Mouse (Mus musculus) granulocyte monocyte progenitor cell, adult 5-6 weeks (primary cell): ENCODE data around the gene Ly6g6d. TPM values are rescaled to one million over a fixed set of nuclear protein-coding genes. Genes with fewer than 3 reads are reported as not detected.

Source experiments
- ATAC-seq: replicated peaks from 2 replicates; pipeline ENCODE4 v1.8.0; 2016; ENCODE audit warnings: mild to moderate bottlenecking, moderate TSS enrichment, inconsistent platforms; ENCODE audit not compliant: poor library complexity, severe bottlenecking
- total RNA-seq, 2 experiments: library from RNA; stranded (forward) in 1 of 2; stranded (reverse) in 1 of 2; fragments of 200-712, 200-1000 nt in 1 of 2; fragments of >200 nt in 1 of 2; fragmentation: Nextera tagmentation in 1 of 2; gene quantifications; 2 replicates each; pipeline ENCODE4 v1.2.3; 2014 to 2017

The Ly6g6d gene
- total RNA-seq, 2 experiments from 2014 or later, result not detected

DNA sequence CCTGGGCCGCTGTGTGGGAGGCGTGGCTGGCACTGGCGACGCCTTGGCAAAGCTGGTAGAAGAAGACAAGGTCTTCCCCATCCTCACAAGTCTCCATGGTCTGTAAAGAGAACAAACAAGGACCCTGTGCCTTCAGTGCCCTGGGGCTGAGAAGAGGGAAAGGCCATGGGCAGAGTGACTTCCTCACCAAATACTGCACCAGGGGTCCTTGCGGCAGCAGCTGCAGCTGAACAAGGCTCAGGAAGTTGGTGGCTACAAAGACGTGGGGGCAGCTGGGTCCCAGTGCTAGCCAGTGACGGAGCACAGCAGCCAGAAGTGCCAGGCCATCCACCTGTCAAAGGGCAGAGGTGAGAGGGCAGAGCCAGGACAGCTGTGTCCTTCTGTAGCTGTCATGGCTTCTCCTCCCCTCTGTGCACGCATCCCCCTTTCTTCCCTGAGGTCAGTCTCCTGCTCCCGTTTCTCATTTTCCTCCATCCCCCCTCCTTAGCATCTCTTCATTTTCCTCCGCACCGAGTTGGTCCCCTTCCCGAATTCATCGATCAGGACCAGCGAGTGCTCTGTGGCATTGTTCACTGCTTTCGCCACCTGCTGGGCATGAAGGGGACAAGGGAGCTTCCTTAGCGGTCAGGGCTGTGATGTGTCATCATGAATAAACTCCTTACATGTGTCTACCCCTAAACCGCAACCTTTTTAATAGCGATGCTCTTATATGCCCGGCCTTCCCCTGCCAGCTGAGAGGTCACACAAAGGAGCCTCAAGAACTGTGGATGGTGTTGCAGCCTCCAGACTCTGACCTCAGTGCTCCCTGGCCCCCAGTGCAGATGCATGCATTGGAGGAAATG is 48.0 kb downstream of the Ly6g6d start:
- ATAC-seq, result peak; percentile 77

DNA sequence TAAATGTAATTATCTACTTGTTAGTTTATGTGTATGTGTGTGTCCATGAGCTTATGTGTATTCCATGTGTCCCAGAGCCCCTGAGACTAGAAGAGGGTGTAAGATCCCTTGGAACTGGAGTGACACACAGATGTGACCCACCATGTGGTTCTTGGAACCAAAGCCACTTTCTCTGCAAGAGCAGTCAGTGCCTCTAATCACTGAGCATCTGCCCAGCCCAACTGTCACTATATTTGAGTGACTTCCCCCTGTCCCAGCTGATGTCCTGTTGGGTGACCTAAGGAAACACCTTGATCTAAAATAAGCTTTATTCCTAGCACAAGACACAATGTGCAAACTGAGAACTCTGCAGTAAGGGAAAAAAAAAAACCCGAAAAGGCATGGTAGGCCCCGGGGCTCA is 49.5 kb downstream of the Ly6g6d start:
- ATAC-seq, result no peak

DNA sequence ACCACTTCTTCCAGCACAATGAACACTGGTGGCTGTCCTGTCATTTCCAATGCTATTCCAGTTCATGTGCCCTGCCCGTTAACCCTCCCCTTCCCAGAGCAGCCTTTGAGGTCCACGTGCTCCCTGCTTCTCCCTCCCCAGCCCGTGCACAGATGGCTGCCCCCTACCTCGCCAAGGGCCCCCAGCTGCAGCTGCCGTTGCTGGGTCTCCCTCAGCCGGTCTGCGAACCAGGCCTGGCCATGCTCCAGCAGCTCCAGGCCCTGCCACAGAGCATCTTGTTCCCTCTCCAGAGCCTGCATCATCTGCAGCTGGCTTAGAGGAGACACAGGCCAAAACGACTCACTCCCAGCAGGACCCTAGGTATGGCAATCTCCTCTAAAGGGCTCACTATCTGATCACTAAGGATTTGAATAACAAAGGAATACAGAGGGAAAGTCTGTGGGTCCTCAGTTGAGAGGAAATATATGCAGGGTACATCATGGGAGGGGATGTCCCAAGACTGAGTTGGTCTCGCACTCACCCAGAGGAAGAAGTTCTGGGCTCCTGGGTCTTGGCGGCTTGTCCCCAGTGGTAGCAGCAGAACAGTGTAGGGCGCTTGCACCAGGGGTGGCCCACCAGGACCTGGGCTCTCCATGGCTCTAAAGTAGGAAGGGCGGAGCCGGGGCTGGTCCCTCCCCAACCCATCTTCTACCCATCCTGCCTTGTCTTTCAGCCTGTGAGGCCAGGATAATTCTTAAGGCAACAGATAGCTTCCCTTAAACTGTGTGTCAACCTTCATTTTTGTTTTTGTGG is 50.4 kb downstream of the Ly6g6d start, which contains the start of gene Sapcd1:
Sapcd1 (minus strand) TSS at position 740 of the 792 bp plus-strand sequence.
- no peak for ATAC-seq

DNA sequence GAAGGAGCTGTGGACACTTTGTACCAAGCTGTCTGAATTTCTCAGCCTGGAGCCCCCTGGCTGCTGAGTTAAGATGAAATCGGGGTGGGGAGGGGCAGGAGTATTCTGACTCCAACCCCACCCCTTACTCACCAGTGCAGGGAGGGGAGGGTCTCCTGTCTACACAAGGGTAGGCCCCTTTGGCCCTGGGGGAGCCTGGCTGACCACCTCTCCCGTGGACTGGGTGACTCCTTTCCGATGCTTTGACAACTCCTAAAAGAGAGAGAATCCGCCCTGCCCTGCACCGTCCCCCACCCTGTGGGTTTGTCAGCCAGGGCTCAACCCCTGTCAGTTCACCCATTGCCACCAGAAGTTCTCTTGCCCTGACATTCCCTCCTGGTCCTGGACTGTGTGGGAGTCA is 51.7 kb downstream of the Ly6g6d start:
- no peak for ATAC-seq

- ATAC-seq, result peak; percentile 13
Observed at GRCm38 (mm10) chr17:35024691-35025488, 53.0 kb downstream of the Ly6g6d start.

- ATAC-seq, result no peak
Observed at GRCm38 (mm10) chr17:35024261-35024660, 53.6 kb downstream of the Ly6g6d start.

- peak; percentile 76 for ATAC-seq
Observed at GRCm38 (mm10) chr17:35023756-35024155, 54.1 kb downstream of the Ly6g6d start.

DNA sequence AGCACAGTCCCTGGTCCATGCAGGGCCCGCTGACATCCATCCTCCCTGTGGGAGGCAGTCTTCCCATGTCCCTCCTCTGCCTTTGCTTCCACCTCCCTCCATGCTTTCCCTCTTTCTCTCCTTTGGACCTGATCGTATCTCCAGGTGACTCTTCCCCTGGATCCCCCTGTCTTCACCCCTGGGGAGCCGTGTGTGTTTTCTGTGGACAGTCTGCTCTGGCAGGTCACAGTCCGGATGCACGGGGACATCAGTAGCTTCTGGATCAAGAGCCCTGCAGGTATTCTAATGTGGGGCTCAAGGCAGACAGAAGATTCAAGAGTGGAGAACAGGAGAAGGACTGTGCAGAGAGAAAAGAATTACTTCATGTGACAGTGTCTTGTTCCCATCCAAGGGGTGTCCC is 54.6 kb downstream of the Ly6g6d start:
- no peak for ATAC-seq

GRCm38 (mm10) chr17:35022541-35023060 is 55.3 kb downstream of the Ly6g6d start:
- no peak for ATAC-seq

DNA sequence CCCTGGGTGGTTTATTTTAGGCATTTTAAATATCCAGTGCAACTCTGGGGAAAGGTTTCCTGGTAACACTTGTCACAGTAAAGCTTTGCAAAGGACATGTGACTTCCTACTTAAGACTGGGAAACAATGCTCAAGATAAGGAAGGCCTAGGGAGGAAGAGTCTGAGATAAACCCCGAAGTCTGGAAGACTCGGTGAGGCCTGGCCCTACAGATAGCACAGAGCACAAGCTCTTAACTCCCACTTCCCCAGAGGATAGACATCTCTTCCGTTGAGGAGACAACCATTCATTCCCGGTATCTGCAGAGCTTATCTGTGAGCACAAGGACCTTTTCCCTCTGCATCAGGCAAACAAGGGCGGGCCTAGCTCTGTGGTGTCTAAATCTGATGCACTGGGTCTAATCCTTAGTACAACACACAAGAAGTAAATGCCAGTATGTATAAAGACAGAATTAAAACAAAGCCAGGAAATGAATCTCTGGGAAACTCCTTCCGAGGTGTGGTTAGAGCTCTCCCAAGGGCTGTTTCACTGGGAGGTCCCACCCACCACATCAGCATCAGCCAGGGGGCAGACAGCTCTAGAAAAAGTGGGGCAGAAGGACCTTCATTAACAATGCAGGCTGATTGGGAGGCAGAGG is 55.9 kb downstream of the Ly6g6d start:
- no peak for ATAC-seq

Other genes with a start within 250 kb of the Ly6g6d start
Only the 30 nearest of the 46 such genes appear.
- 11.4 and 13.9 TPM in 2 replicates for gene Hspa1b, start 118.8 kb downstream of the Ly6g6d start, total RNA-seq (2014; fragmentation: Nextera tagmentation)
- 67.7 and 68.3 TPM in 2 replicates for gene Hspa1b, start 118.8 kb downstream of the Ly6g6d start, total RNA-seq (2017)
- gene Gm20481, start 108.2 kb downstream of the Ly6g6d start, total RNA-seq (2014; fragmentation: Nextera tagmentation), result not detected in 2 replicates
- gene Gm20481, start 108.2 kb downstream of the Ly6g6d start, total RNA-seq (2017), result 0.34 and 1.4 TPM in 2 replicates
- 5.5 and 6.2 TPM in 2 replicates for gene Hspa1a, start 105.9 kb downstream of the Ly6g6d start, total RNA-seq (2014; fragmentation: Nextera tagmentation)
- 45.2 and 49.0 TPM in 2 replicates for gene Hspa1a, start 105.9 kb downstream of the Ly6g6d start, total RNA-seq (2017)
- gene Hspa1l, start 105.4 kb downstream of the Ly6g6d start, total RNA-seq (2014; fragmentation: Nextera tagmentation), result not detected in 2 replicates
- 0.09 TPM in 1 of 2 replicates, not detected in the other for gene Hspa1l, start 105.4 kb downstream of the Ly6g6d start, total RNA-seq (2017)
- gene Lsm2, start 96.2 kb downstream of the Ly6g6d start, total RNA-seq (2014; fragmentation: Nextera tagmentation), result 129 and 305 TPM in 2 replicates
- gene Lsm2, start 96.2 kb downstream of the Ly6g6d start, total RNA-seq (2017), result 42.0 and 71.6 TPM in 2 replicates
- gene Vars, start 77.1 kb downstream of the Ly6g6d start, total RNA-seq (2014; fragmentation: Nextera tagmentation), result 75.6 and 150 TPM in 2 replicates
- 174 and 181 TPM in 2 replicates for gene Vars, start 77.1 kb downstream of the Ly6g6d start, total RNA-seq (2017)
- gene Vwa7, start 61.5 kb downstream of the Ly6g6d start, total RNA-seq (2014; fragmentation: Nextera tagmentation), result 0.11 and 0.19 TPM in 2 replicates
- gene Vwa7, start 61.5 kb downstream of the Ly6g6d start, total RNA-seq (2017), result not detected in 2 replicates
- 2.5 TPM in 1 of 2 replicates, not detected in the other for gene Sapcd1, start 50.0 kb downstream of the Ly6g6d start, total RNA-seq (2014; fragmentation: Nextera tagmentation)
- gene Sapcd1, start 50.0 kb downstream of the Ly6g6d start, total RNA-seq (2017), result 0.90 TPM in 1 of 2 replicates, not detected in the other
- gene Msh5, start 31.3 kb downstream of the Ly6g6d start, total RNA-seq (2014; fragmentation: Nextera tagmentation), result 0.19 and 6.8 TPM in 2 replicates
- gene Msh5, start 31.3 kb downstream of the Ly6g6d start, total RNA-seq (2017), result 0.62 and 3.6 TPM in 2 replicates
- 231 and 245 TPM in 2 replicates for gene Clic1, start 28.1 kb downstream of the Ly6g6d start, total RNA-seq (2014; fragmentation: Nextera tagmentation)
- gene Clic1, start 28.1 kb downstream of the Ly6g6d start, total RNA-seq (2017), result 268 and 347 TPM in 2 replicates
- gene Ddah2, start 19.0 kb downstream of the Ly6g6d start, total RNA-seq (2014; fragmentation: Nextera tagmentation), result 3.4 TPM in 1 of 2 replicates, not detected in the other
- gene Ddah2, start 19.0 kb downstream of the Ly6g6d start, total RNA-seq (2017), result 0.57 and 3.7 TPM in 2 replicates
- gene Ly6g6c, start 12.7 kb downstream of the Ly6g6d start, total RNA-seq (2014; fragmentation: Nextera tagmentation), result not detected in 2 replicates
- not detected in 2 replicates for gene Ly6g6c, start 12.7 kb downstream of the Ly6g6d start, total RNA-seq (2017)
- gene Mpig6b, start 11.9 kb downstream of the Ly6g6d start, total RNA-seq (2014; fragmentation: Nextera tagmentation), result not detected in 2 replicates
- gene Mpig6b, start 11.9 kb downstream of the Ly6g6d start, total RNA-seq (2017), result not detected in 2 replicates
- gene Ly6g6e, start 1.2 kb downstream of the Ly6g6d start, total RNA-seq (2014; fragmentation: Nextera tagmentation), result not detected in 2 replicates
- not detected in 2 replicates for gene Ly6g6e, start 1.2 kb downstream of the Ly6g6d start, total RNA-seq (2017)
- not detected in 2 replicates for gene Ly6g6f, start 7.5 kb upstream of the Ly6g6d start, total RNA-seq (2014; fragmentation: Nextera tagmentation)
- not detected in 2 replicates for gene Ly6g6f, start 7.5 kb upstream of the Ly6g6d start, total RNA-seq (2017)
- 26.7 and 33.3 TPM in 2 replicates for gene Abhd16a, start 11.2 kb upstream of the Ly6g6d start, total RNA-seq (2014; fragmentation: Nextera tagmentation)
- 27.7 and 35.0 TPM in 2 replicates for gene Abhd16a, start 11.2 kb upstream of the Ly6g6d start, total RNA-seq (2017)
- not detected in 2 replicates for gene Ly6g5c, start 30.2 kb upstream of the Ly6g6d start, total RNA-seq (2014; fragmentation: Nextera tagmentation)
- gene Ly6g5c, start 30.2 kb upstream of the Ly6g6d start, total RNA-seq (2017), result not detected in 2 replicates
- gene Ly6g5b, start 37.4 kb upstream of the Ly6g6d start, total RNA-seq (2014; fragmentation: Nextera tagmentation), result 1.6 TPM in 1 of 2 replicates, not detected in the other
- 0.56 TPM in 1 of 2 replicates, not detected in the other for gene Ly6g5b, start 37.4 kb upstream of the Ly6g6d start, total RNA-seq (2017)
- gene Gpank1, start 43.4 kb upstream of the Ly6g6d start, total RNA-seq (2014; fragmentation: Nextera tagmentation), result 21.2 and 25.4 TPM in 2 replicates
- gene Gpank1, start 43.4 kb upstream of the Ly6g6d start, total RNA-seq (2017), result 24.0 and 26.9 TPM in 2 replicates
- 289 and 384 TPM in 2 replicates for gene Csnk2b, start 44.0 kb upstream of the Ly6g6d start, total RNA-seq (2014; fragmentation: Nextera tagmentation)
- 277 and 317 TPM in 2 replicates for gene Csnk2b, start 44.0 kb upstream of the Ly6g6d start, total RNA-seq (2017)
- gene D17H6S53E, start 48.3 kb upstream of the Ly6g6d start, total RNA-seq (2014; fragmentation: Nextera tagmentation), result 16.3 and 18.4 TPM in 2 replicates
- 7.9 and 10.7 TPM in 2 replicates for gene D17H6S53E, start 48.3 kb upstream of the Ly6g6d start, total RNA-seq (2017)
- gene Apom, start 54.0 kb upstream of the Ly6g6d start, total RNA-seq (2014; fragmentation: Nextera tagmentation), result not detected in 2 replicates
- gene Apom, start 54.0 kb upstream of the Ly6g6d start, total RNA-seq (2017), result 1.2 TPM in 1 of 2 replicates, not detected in the other
- 93.9 and 111 TPM in 2 replicates for gene Bag6, start 57.1 kb upstream of the Ly6g6d start, total RNA-seq (2014; fragmentation: Nextera tagmentation)
- gene Bag6, start 57.1 kb upstream of the Ly6g6d start, total RNA-seq (2017), result 68.8 and 74.0 TPM in 2 replicates
- 254 and 306 TPM in 2 replicates for gene Prrc2a, start 86.8 kb upstream of the Ly6g6d start, total RNA-seq (2014; fragmentation: Nextera tagmentation)
- gene Prrc2a, start 86.8 kb upstream of the Ly6g6d start, total RNA-seq (2017), result 43.2 and 67.9 TPM in 2 replicates
- gene Aif1, start 98.0 kb upstream of the Ly6g6d start, total RNA-seq (2014; fragmentation: Nextera tagmentation), result 15.1 and 20.8 TPM in 2 replicates
- gene Aif1, start 98.0 kb upstream of the Ly6g6d start, total RNA-seq (2017), result 7.8 and 14.3 TPM in 2 replicates
- 78.7 and 89.0 TPM in 2 replicates for gene Lst1, start 110.4 kb upstream of the Ly6g6d start, total RNA-seq (2014; fragmentation: Nextera tagmentation)
- 55.5 and 115 TPM in 2 replicates for gene Lst1, start 110.4 kb upstream of the Ly6g6d start, total RNA-seq (2017)
- gene Ltb, start 116.4 kb upstream of the Ly6g6d start, total RNA-seq (2014; fragmentation: Nextera tagmentation), result 1.6 TPM in 1 of 2 replicates, not detected in the other
- gene Ltb, start 116.4 kb upstream of the Ly6g6d start, total RNA-seq (2017), result 0.41 and 0.99 TPM in 2 replicates
- gene Tnf, start 123.9 kb upstream of the Ly6g6d start, total RNA-seq (2014; fragmentation: Nextera tagmentation), result 5.9 and 12.2 TPM in 2 replicates
- 13.1 and 15.2 TPM in 2 replicates for gene Tnf, start 123.9 kb upstream of the Ly6g6d start, total RNA-seq (2017)
- gene Lta, start 127.3 kb upstream of the Ly6g6d start, total RNA-seq (2014; fragmentation: Nextera tagmentation), result not detected in 2 replicates
- not detected in 2 replicates for gene Lta, start 127.3 kb upstream of the Ly6g6d start, total RNA-seq (2017)
- not detected in 2 replicates for gene Gm16181, start 142.8 kb upstream of the Ly6g6d start, total RNA-seq (2014; fragmentation: Nextera tagmentation)
- gene Gm16181, start 142.8 kb upstream of the Ly6g6d start, total RNA-seq (2017), result 0.82 TPM in 1 of 2 replicates, not detected in the other